Mouse (Mus musculus) yolk sac, embryonic 10.5 days (tissue): ENCODE measurements at regions not wholly inside any gene's neighbourhood (a gene's known extent, or its start where the extent isn't known, plus 50 kb on each side); places are given as distances from the start of the nearest gene placed in this dataset.

Source experiments
- DNase-seq: peaks from one replicate; pipeline ENCODE4 v3.0.0-alpha.2; 2017; ENCODE audit warnings: low spot score

GRCm38 (mm10) chr13:119358696-119359095 is 69.7 kb upstream of the Paip1 start:
- no peak for DNase-seq

GRCm38 (mm10) chr13:119363379-119363778 is 65.0 kb upstream of the Paip1 start:
- DNase-seq, result no peak

- no peak for DNase-seq
These were observed 64.2 kb upstream of the Paip1 start for GRCm38 (mm10) chr13:119364160-119364559.

- DNase-seq, result no peak
These were observed 60.9 kb upstream of the Paip1 start for GRCm38 (mm10) chr13:119367544-119367943.

- DNase-seq, result peak; percentile 42
These were observed 49.9 kb upstream of the Paip1 start for GRCm38 (mm10) chr13:119378404-119379037.
